In genomic region chr1:136174101-136174606, GRCm38 (mm10) we compare ENCODE assay signal across 10 mouse cellular contexts. TPM values are rescaled to one million over a fixed set of nuclear protein-coding genes. Genes with fewer than 3 reads are reported as not detected.
DNase-seq lines count a peak whose midpoint lies in the region; ATAC-seq and TF ChIP-seq lines count a peak whose summit lies in the region.
"Had no signal": no experiment of that assay in that cellular context is flagged by ENCODE, and none has a peak within 500 bp of the region (broad histone marks: within the 10 kb centered on the region; RNA-seq: fewer than 3 reads in every experiment).

No protein-coding gene starts in this region.

- TF ChIP-seq EP300 in liver, postnatal 0 days (IDR thresholded peaks at IDR 0.05; ENCODE audit: low read depth) = no peak

- peak overlapping the region; percentile 32 for H3K4me2 ChIP-seq in heart, embryonic 11.5 days
- H3K4me2 ChIP-seq in intestine, embryonic 16.5 days (ENCODE audit: low read depth, low read length) = peak overlapping the region; percentile 37
- H3K4me2 ChIP-seq in liver, postnatal 0 days (ENCODE audit: low read depth, low read length) = peak overlapping the region; percentile 52
- H3K4me2 ChIP-seq in neural tube, embryonic 15.5 days = no peak overlapping the region

- no peaks in the 10 kb centered on the region for H3K9me3 ChIP-seq in heart, embryonic 11.5 days (replicated peaks; ENCODE audit: control insufficient read depth, low read length)
- no peaks in the 10 kb centered on the region for H3K9me3 ChIP-seq in intestine, embryonic 16.5 days (ENCODE audit: control insufficient read depth, low read length)
- no peaks in the 10 kb centered on the region for H3K9me3 ChIP-seq in liver, postnatal 0 days (ENCODE audit: low read length)
- H3K9me3 ChIP-seq in neural tube, embryonic 15.5 days (replicated peaks) = no peaks in the 10 kb centered on the region

- H3K36me3 ChIP-seq in heart, embryonic 11.5 days (ENCODE audit: control insufficient read depth, insufficient read depth, low read length) = no peaks in the 10 kb centered on the region; the same call in 1 of the 2 replicates
- H3K36me3 ChIP-seq in intestine, embryonic 16.5 days (ENCODE audit: control insufficient read depth, insufficient read depth, low read length) = 0 out of 2 replicates have a peak, but pooled peaks cover 3% of the 10 kb centered on the region
- H3K36me3 ChIP-seq in liver, postnatal 0 days (replicated peaks; ENCODE audit: insufficient read depth, low read length) = peaks cover 10% of the 10 kb centered on the region
- peaks cover 54% of the 10 kb centered on the region for H3K36me3 ChIP-seq in neural tube, embryonic 15.5 days

- peaks cover 3% of the 10 kb centered on the region; the same call in 1 of the 2 replicates for H3K27me3 ChIP-seq in heart, embryonic 11.5 days (ENCODE audit: control insufficient read depth, insufficient read depth, low read length)
- H3K27me3 ChIP-seq in intestine, embryonic 16.5 days (replicated peaks; ENCODE audit: control insufficient read depth, insufficient read depth, low read length) = no peaks in the 10 kb centered on the region
- H3K27me3 ChIP-seq in liver, postnatal 0 days (ENCODE audit: insufficient read depth, low read length) = no peaks in the 10 kb centered on the region
- no peaks in the 10 kb centered on the region for H3K27me3 ChIP-seq in neural tube, embryonic 15.5 days (replicated peaks)
- H3K27me3 ChIP-seq: CH12.LX had no signal

- no peak overlapping the region for H3K27ac ChIP-seq in heart, embryonic 11.5 days (ENCODE audit: low read depth, low read length)
- H3K27ac ChIP-seq in intestine, embryonic 16.5 days (ENCODE audit: low read length) = peak overlapping the region; percentile 79
- H3K27ac ChIP-seq in liver, postnatal 0 days (ENCODE audit: low read depth) = no peak overlapping the region
- 0 out of 2 replicates have a peak overlapping the region, but pooled peaks have one; percentile 4 for H3K27ac ChIP-seq in neural tube, embryonic 15.5 days (replicated peaks)

- H3K4me3 ChIP-seq in heart, embryonic 11.5 days (ENCODE audit: low read depth, low read length) = no peak overlapping the region
- H3K4me3 ChIP-seq in intestine, embryonic 16.5 days (ENCODE audit: low read length) = no peak overlapping the region
- no peak overlapping the region for H3K4me3 ChIP-seq in liver, postnatal 0 days (ENCODE audit: low read depth, low read length)
- H3K4me3 ChIP-seq in neural tube, embryonic 15.5 days (replicated peaks) = no peak overlapping the region

- TF ChIP-seq CTCF in liver, postnatal 0 days (IDR thresholded peaks at IDR 0.05; ENCODE audit: low read depth) = no peak

- no peak for DNase-seq in heart, adult 11 months
- DNase-seq in embryo, embryonic 10.5 days (ENCODE audit: low spot score) = peak; percentile 44
- DNase-seq in liver, postnatal 0 days = no peak
- DNase-seq in gastrocnemius, postnatal 10 days = no peak
- DNase-seq in layer of hippocampus, adult 9-11 months = no peak

- ATAC-seq in heart, embryonic 11.5 days (replicated peaks; ENCODE audit: insufficient number of reproducible peaks, low FRiP score, low TSS enrichment) = 0 out of 2 replicates have a peak, but pooled peaks have one; percentile 13
- ATAC-seq in intestine, embryonic 16.5 days = peak; percentile 75
- no peak for ATAC-seq in liver, postnatal 0 days
- ATAC-seq in neural tube, embryonic 15.5 days (ENCODE audit: low FRiP score) = peak; percentile 36; the same call in 1 of the 2 replicates

- H3K4me1 ChIP-seq in heart, embryonic 11.5 days (ENCODE audit: control insufficient read depth, insufficient read depth, low read length) = peaks cover 16% of the 10 kb centered on the region
- H3K4me1 ChIP-seq in intestine, embryonic 16.5 days (ENCODE audit: control insufficient read depth, insufficient read depth, low read length) = peaks cover 47% of the 10 kb centered on the region
- H3K4me1 ChIP-seq in liver, postnatal 0 days (ENCODE audit: insufficient read depth) = peaks cover 10% of the 10 kb centered on the region; the same call in 1 of the 2 replicates
- peaks cover 10% of the 10 kb centered on the region for H3K4me1 ChIP-seq in neural tube, embryonic 15.5 days

- 22% methylated on average over 13 of the region's 13 CpGs for WGBS in heart, embryonic 11.5 days (ENCODE audit: insufficient replicate concordance)
- WGBS in intestine, embryonic 16.5 days = 15% methylated on average over 13 of the region's 13 CpGs
- 25% methylated on average over 13 of the region's 13 CpGs for WGBS in liver, postnatal 0 days (ENCODE audit: insufficient replicate concordance)
- 14% methylated on average over 13 of the region's 13 CpGs for WGBS in neural tube, embryonic 15.5 days

- H3K9ac ChIP-seq in heart, embryonic 11.5 days (ENCODE audit: low read depth, low read length) = no peak overlapping the region
- H3K9ac ChIP-seq in intestine, embryonic 16.5 days (ENCODE audit: low read depth, low read length) = peak overlapping the region; percentile 49; the same call in 1 of the 2 replicates
- no peak overlapping the region; the same call in 1 of the 2 replicates for H3K9ac ChIP-seq in liver, postnatal 0 days (replicated peaks)
- H3K9ac ChIP-seq in neural tube, embryonic 15.5 days (replicated peaks) = no peak overlapping the region

RNA-seq across cellular contexts. Expression of gene Mroh3, which starts 38.5 kb away (rescaled TPM):
- not detected in 2 replicates for polyA plus RNA-seq in heart, embryonic 11.5 days (2014; fragmentation: Nextera tagmentation; extraction: Ambion mirVana)
- 0.28 and 0.56 TPM in 2 replicates for polyA plus RNA-seq in intestine, embryonic 16.5 days (2015; fragmentation: Nextera tagmentation; extraction: Ambion mirVana)
- polyA plus RNA-seq in liver, postnatal 0 days (2015; fragmentation: Nextera tagmentation; extraction: Ambion mirVana) = not detected in 2 replicates
- polyA plus RNA-seq in neural tube, embryonic 15.5 days (2015; fragmentation: Nextera tagmentation; extraction: Ambion mirVana) = not detected in 2 replicates
- total RNA-seq in gastrocnemius, postnatal 10 days (2021) = not detected
- total RNA-seq: CH12.LX; heart, postnatal 10 days had no signal

RNA-seq across cellular contexts. Expression of gene Kif21b, which starts 43.0 kb away (rescaled TPM):
- polyA plus RNA-seq in heart, embryonic 11.5 days (2014; fragmentation: Nextera tagmentation; extraction: Ambion mirVana) = 3.9 TPM in 2 replicates
- polyA plus RNA-seq in intestine, embryonic 16.5 days (2015; fragmentation: Nextera tagmentation; extraction: Ambion mirVana) = 4.3 and 4.8 TPM in 2 replicates
- polyA plus RNA-seq in liver, postnatal 0 days (2015; fragmentation: Nextera tagmentation; extraction: Ambion mirVana) = 0.91 and 1.1 TPM in 2 replicates
- polyA plus RNA-seq in neural tube, embryonic 15.5 days (2015; fragmentation: Nextera tagmentation; extraction: Ambion mirVana) = 32.3 and 37.1 TPM in 2 replicates
- 1 to 10 TPM; 1.1 to 2.0 TPM for total RNA-seq in gastrocnemius, postnatal 10 days (2021)

RNA-seq across cellular contexts. Expression of gene Inava, which starts 59.9 kb away (rescaled TPM):
- polyA plus RNA-seq in heart, embryonic 11.5 days (2014; fragmentation: Nextera tagmentation; extraction: Ambion mirVana) = 2.0 and 2.1 TPM in 2 replicates
- 32.6 and 33.4 TPM in 2 replicates for polyA plus RNA-seq in intestine, embryonic 16.5 days (2015; fragmentation: Nextera tagmentation; extraction: Ambion mirVana)
- 0.09 TPM in 2 replicates for polyA plus RNA-seq in liver, postnatal 0 days (2015; fragmentation: Nextera tagmentation; extraction: Ambion mirVana)
- 2.0 and 8.2 TPM in 2 replicates for polyA plus RNA-seq in neural tube, embryonic 15.5 days (2015; fragmentation: Nextera tagmentation; extraction: Ambion mirVana)
- under 1 TPM in 1 of 2 experiments, not detected in 1; 0.28 TPM for total RNA-seq in gastrocnemius, postnatal 10 days (2021)

Comparison
In these comparisons a context has a peak if more than half of its experiments do, and no peak if none do; other contexts are left out.
1. H3K27ac ChIP-seq: peak in intestine, embryonic 16.5 days (single experiment) and neural tube, embryonic 15.5 days (single experiment); none in heart, embryonic 11.5 days (single experiment) and liver, postnatal 0 days (single experiment).